Mouse (Mus musculus) liver, postnatal 0 days (tissue): ENCODE measurements around the gene Cpd. TPM values are rescaled to one million over a fixed set of nuclear protein-coding genes. Genes with fewer than 3 reads are reported as not detected.

Experiments used
- ATAC-seq: fragments of 200-750 bp; cut with Nextera tagmentation; 2 replicates; pipeline ENCODE4 v1.8.0; 2017; ENCODE audit warnings: mild to moderate bottlenecking, moderate library complexity
- DNase-seq: peaks from one replicate; pipeline ENCODE4 v3.0.0-alpha.2; 2016
- H3K27ac ChIP-seq: fragments of 300-500 bp; sonication (generic); 2 replicates; pipeline ENCODE4 v1.5.1; 2014; ENCODE audit warnings: antibody characterized with exemption, moderate library complexity, mild to moderate bottlenecking, low read depth
- H3K27me3 ChIP-seq: fragments of 300-500 bp; sonication (generic); 2 replicates; pipeline ENCODE4 v1.6.1; 2014; ENCODE audit warnings: low read length, control low read depth, mixed read lengths; ENCODE audit not compliant: insufficient read depth
- H3K36me3 ChIP-seq: fragments of 300-500 bp; sonication (generic); replicated peaks from 2 replicates; pipeline ENCODE4 v1.6.1; 2014; ENCODE audit warnings: mild to moderate bottlenecking, control low read depth, low read length, moderate library complexity, mixed read lengths; ENCODE audit not compliant: insufficient read depth
- H3K4me1 ChIP-seq: fragments of 300-500 bp; sonication (generic); 2 replicates; pipeline ENCODE4 v1.6.1; 2014; ENCODE audit warnings: antibody characterized with exemption, mild to moderate bottlenecking, control low read depth; ENCODE audit not compliant: insufficient read depth
- H3K4me2 ChIP-seq: fragments of 300-500 bp; sonication (generic); 2 replicates; pipeline ENCODE4 v1.6.1; 2014; ENCODE audit warnings: low read depth, mild to moderate bottlenecking, low read length, moderate library complexity, mixed read lengths
- H3K4me3 ChIP-seq: fragments of 300-500 bp; sonication (generic); 2 replicates; pipeline ENCODE4 v1.5.1; 2014; ENCODE audit warnings: low read depth, low read length
- H3K9ac ChIP-seq: fragments of 300-500 bp; sonication (generic); replicated peaks from 2 replicates; pipeline ENCODE4 v1.6.1; 2014; ENCODE audit warnings: mild to moderate bottlenecking, moderate library complexity
- H3K9me3 ChIP-seq: fragments of 300-500 bp; sonication (generic); 2 replicates; pipeline ENCODE4 v1.6.1; 2016; ENCODE audit warnings: mild to moderate bottlenecking, control low read depth, low read length, mixed read lengths
- CTCF ChIP-seq: sonication (generic); IDR thresholded peaks from 2 replicates; pipeline ENCODE4 v1.5.1; 2016; ENCODE audit warnings: antibody characterized with exemption, low read depth
- EP300 ChIP-seq: IDR thresholded peaks from 2 replicates; pipeline ENCODE4 v1.6.1; 2016; ENCODE audit warnings: antibody characterized with exemption, low read depth, mild to moderate bottlenecking
- WGBS: fragments of 180-500 bp; shearing (Covaris S2); extraction: QIAGEN DNeasy Blood & Tissue Kit; methylation state at CpG from one replicate; pipeline ENCODE4 v1.1.7; 2014; ENCODE audit not compliant: insufficient replicate concordance; 5-methylcytosine and 5-hydroxymethylcytosine counted together
- polyA plus RNA-seq: library from polyadenylated mRNA; unstranded; fragments of >200 nt; fragmentation: Nextera tagmentation; extraction: Ambion mirVana; gene quantifications from 2 replicates; pipeline ENCODE4 v1.2.1, GENCODE M21; 2015

Cpd gene
- polyA plus RNA-seq, 1 experiment from 2014 or later: 3.7 TPM

GRCm38 (mm10) chr11:76739125-76739524 lies 107.7 kb downstream of the Cpd start:
- Histone ChIP-seq H3K4me1 (no peaks in the 10 kb centered on the region), H3K9me3 (no peaks in the 10 kb centered on the region), H3K36me3 (peaks cover 33% of the 10 kb centered on the region), H3K4me3 (no peak overlapping the region), H3K4me2 (no peak overlapping the region), H3K27ac (no peak overlapping the region), H3K27me3 (no peaks in the 10 kb centered on the region), H3K9ac (no peak overlapping the region)
- ATAC-seq (no peak), DNase-seq (no peak)
- TF ChIP-seq CTCF (peak; percentile 55), EP300 (no peak)
- 74% methylated on average over 6 of the region's 6 CpGs for WGBS

- TF ChIP-seq CTCF (no peak), EP300 (no peak)
- 39% methylated on average over 4 of the region's 4 CpGs for WGBS
Measured at GRCm38 (mm10) chr11:76735753-76736324, 111.0 kb downstream of the Cpd start.

DNA sequence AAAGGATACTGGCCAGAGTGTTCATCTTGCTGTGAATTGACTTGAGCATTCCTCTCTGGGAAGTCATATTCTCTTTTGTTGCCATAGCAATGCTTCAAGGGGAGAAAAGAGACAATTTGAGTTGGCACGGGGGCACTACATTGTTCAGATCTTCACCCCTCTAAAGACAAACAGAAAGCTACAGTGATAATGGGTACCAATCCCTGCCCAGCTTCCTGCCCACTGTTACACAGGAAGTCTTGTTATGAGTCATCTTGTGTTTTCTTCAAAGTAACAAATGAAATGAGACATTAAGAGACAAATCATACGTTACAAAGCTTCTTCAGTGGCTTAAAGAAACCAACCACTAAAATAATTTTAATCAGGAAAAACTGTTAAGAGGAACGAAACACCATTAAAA lies 112.3 kb downstream of the Cpd start:
- H3K4me1 ChIP-seq: peaks cover 6% of the 10 kb centered on the region; the same call in 1 of the 2 replicates
- no peak overlapping the region for H3K4me3 ChIP-seq
- no peak overlapping the region for H3K9ac ChIP-seq
- TF ChIP-seq EP300 (no peak), CTCF (no peak)
- no peak overlapping the region for H3K4me2 ChIP-seq
- DNase-seq: no peak
- peaks cover 41% of the 10 kb centered on the region for H3K36me3 ChIP-seq
- no peaks in the 10 kb centered on the region for H3K27me3 ChIP-seq
- 0 out of 2 replicates have a peak overlapping the region, but pooled peaks have one; percentile 11 for H3K27ac ChIP-seq
- no peaks in the 10 kb centered on the region for H3K9me3 ChIP-seq
- WGBS: 51% methylated on average over 3 of the region's 3 CpGs
- no peak for ATAC-seq

More at GRCm38 (mm10) chr11:76735753-76736324, 111.0 kb downstream of the Cpd start:
- ATAC-seq (no peak), DNase-seq (no peak)
- Histone ChIP-seq H3K9me3 (no peaks in the 10 kb centered on the region), H3K4me1 (peaks cover 6% of the 10 kb centered on the region; the same call in 1 of the 2 replicates), H3K9ac (no peak overlapping the region), H3K4me3 (no peak overlapping the region), H3K36me3 (peaks cover 38% of the 10 kb centered on the region), H3K27ac (no peak overlapping the region), H3K27me3 (no peaks in the 10 kb centered on the region), H3K4me2 (peak overlapping the region; percentile 4; the same call in 1 of the 2 replicates)

- Histone ChIP-seq H3K27ac (peak overlapping the region; percentile 74), H3K4me2 (no peak overlapping the region), H3K4me1 (peaks cover 6% of the 10 kb centered on the region; the same call in 1 of the 2 replicates), H3K36me3 (peaks cover 54% of the 10 kb centered on the region), H3K27me3 (no peaks in the 10 kb centered on the region), H3K9ac (no peak overlapping the region), H3K4me3 (no peak overlapping the region), H3K9me3 (no peaks in the 10 kb centered on the region)
- DNase-seq (no peak), ATAC-seq (peak; percentile 90)
- TF ChIP-seq CTCF (no peak), EP300 (0 out of 2 replicates have a peak, but pooled peaks have one; percentile 27)
- 59% methylated on average over 3 of the region's 3 CpGs for WGBS
Measured at GRCm38 (mm10) chr11:76730650-76731049, 116.2 kb downstream of the Cpd start.

Other genes starting within 250 kb of the Cpd start
- 3.4 and 3.6 TPM in 2 replicates for gene Abr, start 224.7 kb downstream of the Cpd start, polyA plus RNA-seq
- 0.08 TPM in 1 of 2 replicates, not detected in the other for gene Bhlha9, start 174.5 kb downstream of the Cpd start, polyA plus RNA-seq
- 0.08 TPM in 2 replicates for gene Trarg1, start 167.2 kb downstream of the Cpd start, polyA plus RNA-seq
- 10.1 and 12.9 TPM in 2 replicates for gene Gosr1, start 83.4 kb downstream of the Cpd start, polyA plus RNA-seq
- gene Tmigd1, start 55.1 kb upstream of the Cpd start, polyA plus RNA-seq: 0.11 TPM in 1 of 2 replicates, not detected in the other
- gene Blmh, start 77.8 kb upstream of the Cpd start, polyA plus RNA-seq: 34.2 and 34.6 TPM in 2 replicates
- 1.3 and 2.0 TPM in 2 replicates for gene Slc6a4, start 151.6 kb upstream of the Cpd start, polyA plus RNA-seq
- 33.9 and 34.3 TPM in 2 replicates for gene Nsrp1, start 231.4 kb upstream of the Cpd start, polyA plus RNA-seq